Mouse (Mus musculus) heart, embryonic 10.5 days (tissue): ENCODE measurements at regions not wholly inside any gene's neighbourhood (a gene's known extent, or its start where the extent isn't known, plus 50 kb on each side); places are given as distances from the start of the nearest gene placed in this dataset.

Experiments used
- DNase-seq: peaks from one replicate; pipeline ENCODE4 v3.0.0-alpha.2; 2017; ENCODE audit warnings: low spot score
- H3K27ac ChIP-seq: fragments of 300-500 bp; sonication (generic); 2 replicates; pipeline ENCODE4 v1.5.1; 2016; ENCODE audit warnings: mild to moderate bottlenecking
- H3K27me3 ChIP-seq: fragments of 300-500 bp; sonication (generic); 2 replicates; pipeline ENCODE4 v1.6.1; 2016; ENCODE audit warnings: mild to moderate bottlenecking; ENCODE audit not compliant: poor library complexity, insufficient read depth, severe bottlenecking
- H3K36me3 ChIP-seq: fragments of 300-500 bp; sonication (generic); 2 replicates; pipeline ENCODE4 v1.6.1; 2016; ENCODE audit warnings: mild to moderate bottlenecking, moderate library complexity
- H3K4me1 ChIP-seq: fragments of 300-500 bp; sonication (generic); 2 replicates; pipeline ENCODE4 v1.6.1; 2016; ENCODE audit warnings: mild to moderate bottlenecking
- H3K4me3 ChIP-seq: fragments of 300-500 bp; sonication (generic); 2 replicates; pipeline ENCODE4 v1.5.1; 2016; ENCODE audit warnings: mild to moderate bottlenecking, moderate library complexity
- H3K9me3 ChIP-seq: fragments of 300-500 bp; sonication (generic); 2 replicates; pipeline ENCODE4 v1.6.1; 2016; ENCODE audit warnings: mild to moderate bottlenecking, moderate library complexity
- WGBS: fragments of 180-500 bp; shearing (Covaris S2); methylation state at CpG from one replicate; pipeline ENCODE4 v1.1.7; 2016; 5-methylcytosine and 5-hydroxymethylcytosine counted together

- WGBS, result 59% methylated on average over 13 of the region's 13 CpGs
- no peaks in the 10 kb centered on the region for H3K27me3 ChIP-seq
- H3K36me3 ChIP-seq, result no peaks in the 10 kb centered on the region
- no peak overlapping the region for H3K27ac ChIP-seq
- H3K9me3 ChIP-seq, result no peaks in the 10 kb centered on the region
- H3K4me3 ChIP-seq, result no peak overlapping the region
- no peak for DNase-seq
- H3K4me1 ChIP-seq, result peaks cover 15% of the 10 kb centered on the region
These were observed 58.5 kb downstream of the Zfp36l2 start for GRCm38 (mm10) chr17:84129204-84129603.

- no peaks in the 10 kb centered on the region for H3K27me3 ChIP-seq
- WGBS, result 72% methylated on average over 5 of the region's 5 CpGs
- no peak overlapping the region for H3K27ac ChIP-seq
- H3K4me1 ChIP-seq, result peaks cover 8% of the 10 kb centered on the region
- DNase-seq, result no peak
- no peaks in the 10 kb centered on the region for H3K36me3 ChIP-seq
- no peaks in the 10 kb centered on the region for H3K9me3 ChIP-seq
- H3K4me3 ChIP-seq, result no peak overlapping the region
These were observed 59.5 kb downstream of the Zfp36l2 start for GRCm38 (mm10) chr17:84128262-84128661.

DNA sequence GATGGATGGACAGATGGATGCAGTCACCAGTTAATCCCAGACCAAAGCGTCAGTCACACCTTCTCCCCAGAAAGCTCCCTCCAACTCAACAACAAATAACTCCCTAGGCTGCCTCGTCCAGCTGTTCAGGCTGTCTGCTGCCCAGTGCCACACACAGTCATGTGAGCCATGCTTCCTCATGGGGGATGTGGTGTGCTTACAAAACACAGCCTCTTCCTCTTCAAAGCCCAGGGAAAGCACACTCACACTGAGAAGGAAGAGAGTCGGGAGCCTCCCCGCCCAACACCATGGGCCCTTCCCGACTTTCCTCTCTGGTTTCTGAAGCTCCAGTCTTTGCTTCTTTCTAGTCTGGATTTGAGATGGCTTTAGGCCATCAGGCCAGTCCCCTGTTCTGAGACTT is 61.6 kb downstream of the Zfp36l2 start:
- WGBS, result 49% methylated on average over 5 of the region's 5 CpGs
- no peaks in the 10 kb centered on the region for H3K27me3 ChIP-seq
- no peaks in the 10 kb centered on the region for H3K36me3 ChIP-seq
- H3K9me3 ChIP-seq, result no peaks in the 10 kb centered on the region
- no peak overlapping the region for H3K4me3 ChIP-seq
- no peak for DNase-seq
- H3K27ac ChIP-seq, result no peak overlapping the region
- H3K4me1 ChIP-seq, result peaks cover 10% of the 10 kb centered on the region

GRCm38 (mm10) chr17:84123161-84123560 is 64.6 kb downstream of the Zfp36l2 start:
- Histone ChIP-seq H3K27me3 (no peaks in the 10 kb centered on the region), H3K9me3 (no peaks in the 10 kb centered on the region), H3K36me3 (no peaks in the 10 kb centered on the region), H3K27ac (0 out of 2 replicates have a peak overlapping the region, but pooled peaks have one; percentile 12), H3K4me3 (no peak overlapping the region), H3K4me1 (peaks cover 35% of the 10 kb centered on the region)
- no peak for DNase-seq
- WGBS, result 78% methylated on average over 2 of the region's 2 CpGs

DNA sequence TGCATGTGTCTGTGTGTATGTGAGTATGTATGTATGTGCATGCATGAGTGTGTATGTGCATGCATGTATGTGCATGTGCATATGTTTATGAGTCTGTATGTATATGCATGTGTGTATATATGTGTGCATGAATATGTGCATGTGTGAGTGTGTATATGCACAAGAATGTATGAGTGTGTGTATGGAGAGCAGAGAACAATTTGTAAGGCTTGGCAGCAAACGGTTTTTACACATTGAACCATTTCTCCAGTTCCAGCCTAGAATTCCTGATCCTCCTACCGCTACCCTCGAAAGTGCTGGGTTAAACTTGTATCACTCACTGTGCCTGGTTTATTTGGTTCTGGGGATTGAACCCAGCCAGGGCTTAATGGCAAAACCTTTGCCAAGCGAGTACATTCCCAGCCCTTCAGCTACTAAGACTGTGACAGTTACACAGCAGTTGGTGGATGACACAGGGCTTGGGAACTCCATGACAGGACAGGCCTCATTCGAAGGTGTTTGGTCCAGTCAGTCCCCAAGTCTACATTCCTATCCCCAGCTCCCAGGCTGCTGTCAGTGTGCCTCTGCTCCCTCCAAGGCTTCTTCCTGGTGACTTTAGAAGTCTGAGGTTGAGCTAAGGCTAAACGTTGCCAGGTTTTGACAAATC is 65.1 kb downstream of the Zfp36l2 start:
- no peaks in the 10 kb centered on the region for H3K27me3 ChIP-seq
- 0 out of 2 replicates have a peak overlapping the region, but pooled peaks have one; percentile 12 for H3K27ac ChIP-seq
- WGBS, result 76% methylated on average over 6 of the region's 6 CpGs
- no peaks in the 10 kb centered on the region for H3K9me3 ChIP-seq
- DNase-seq, result no peak
- no peaks in the 10 kb centered on the region for H3K36me3 ChIP-seq
- peaks cover 40% of the 10 kb centered on the region for H3K4me1 ChIP-seq
- H3K4me3 ChIP-seq, result no peak overlapping the region

- no peak for DNase-seq
- Histone ChIP-seq H3K9me3 (no peaks in the 10 kb centered on the region), H3K27ac (peak overlapping the region; percentile 13; the same call in 1 of the 2 replicates), H3K4me1 (peaks cover 37% of the 10 kb centered on the region), H3K36me3 (no peaks in the 10 kb centered on the region), H3K27me3 (no peaks in the 10 kb centered on the region), H3K4me3 (no peak overlapping the region)
- 64% methylated on average over 6 of the region's 6 CpGs for WGBS
These were observed 66.5 kb downstream of the Zfp36l2 start for GRCm38 (mm10) chr17:84121291-84121690.

- no peaks in the 10 kb centered on the region for H3K9me3 ChIP-seq
- H3K27me3 ChIP-seq, result 0 out of 2 replicates have a peak, but pooled peaks cover 8% of the 10 kb centered on the region
- H3K4me3 ChIP-seq, result no peak overlapping the region
- 85% methylated on average over 16 of the region's 16 CpGs for WGBS
- no peak for DNase-seq
- peaks cover 33% of the 10 kb centered on the region for H3K4me1 ChIP-seq
- H3K36me3 ChIP-seq, result no peaks in the 10 kb centered on the region
- H3K27ac ChIP-seq, result 0 out of 2 replicates have a peak overlapping the region, but pooled peaks have one; percentile 4
These were observed 68.3 kb downstream of the Zfp36l2 start for GRCm38 (mm10) chr17:84119221-84120017.

GRCm38 (mm10) chr17:84118781-84119180 is 69.0 kb downstream of the Zfp36l2 start:
- H3K4me1 ChIP-seq, result peaks cover 39% of the 10 kb centered on the region
- 0 out of 2 replicates have a peak, but pooled peaks cover 8% of the 10 kb centered on the region for H3K27me3 ChIP-seq

DNA sequence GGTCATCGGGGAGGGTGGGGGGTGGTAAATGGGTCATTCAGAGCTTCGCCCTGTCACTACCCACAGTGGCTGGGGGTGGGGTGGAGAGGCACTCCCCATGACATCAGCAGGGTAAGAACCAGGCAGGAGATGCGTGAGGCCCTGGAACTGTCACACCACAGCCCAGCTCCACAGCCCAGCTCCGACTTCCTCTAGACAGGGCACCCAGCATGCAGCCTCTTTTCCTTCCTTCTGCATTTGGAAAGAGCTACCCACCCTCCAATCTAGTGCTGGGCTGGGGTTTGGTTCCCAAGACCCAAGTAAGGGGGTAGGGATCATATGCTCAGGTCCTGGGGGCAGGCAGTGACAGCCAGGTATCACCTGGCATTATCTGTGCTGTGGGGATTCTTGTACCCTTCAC is 69.5 kb downstream of the Zfp36l2 start:
- 0 out of 2 replicates have a peak overlapping the region, but pooled peaks have one; percentile 13 for H3K27ac ChIP-seq
- no peak for DNase-seq
- peaks cover 41% of the 10 kb centered on the region for H3K4me1 ChIP-seq
- H3K36me3 ChIP-seq, result no peaks in the 10 kb centered on the region
- H3K9me3 ChIP-seq, result no peaks in the 10 kb centered on the region
- WGBS, result 70% methylated on average over 4 of the region's 4 CpGs
- H3K27me3 ChIP-seq, result 0 out of 2 replicates have a peak, but pooled peaks cover 8% of the 10 kb centered on the region
- no peak overlapping the region for H3K4me3 ChIP-seq

More at GRCm38 (mm10) chr17:84118781-84119180, 69.0 kb downstream of the Zfp36l2 start:
- H3K36me3 ChIP-seq, result no peaks in the 10 kb centered on the region
- H3K4me3 ChIP-seq, result no peak overlapping the region
- no peak for DNase-seq
- 38% methylated on average over 1 of the region's 1 CpGs for WGBS
- H3K9me3 ChIP-seq, result no peaks in the 10 kb centered on the region
- 0 out of 2 replicates have a peak overlapping the region, but pooled peaks have one; percentile 13 for H3K27ac ChIP-seq

- no peak for DNase-seq
- no peak overlapping the region for H3K27ac ChIP-seq
- WGBS, result 60% methylated on average over 1 of the region's 1 CpGs
- H3K9me3 ChIP-seq, result no peaks in the 10 kb centered on the region
- H3K4me1 ChIP-seq, result peaks cover 41% of the 10 kb centered on the region
- no peak overlapping the region for H3K4me3 ChIP-seq
- no peaks in the 10 kb centered on the region for H3K36me3 ChIP-seq
- 0 out of 2 replicates have a peak, but pooled peaks cover 8% of the 10 kb centered on the region for H3K27me3 ChIP-seq
These were observed 70.0 kb downstream of the Zfp36l2 start for GRCm38 (mm10) chr17:84117756-84118155.

GRCm38 (mm10) chr17:84116340-84117279 is 71.1 kb downstream of the Zfp36l2 start:
- peaks cover 50% of the 10 kb centered on the region for H3K4me1 ChIP-seq
- H3K36me3 ChIP-seq, result no peaks in the 10 kb centered on the region
- DNase-seq, result no peak
- H3K9me3 ChIP-seq, result no peaks in the 10 kb centered on the region
- 77% methylated on average over 17 of the region's 17 CpGs for WGBS
- H3K4me3 ChIP-seq, result no peak overlapping the region
- H3K27me3 ChIP-seq, result 0 out of 2 replicates have a peak, but pooled peaks cover 8% of the 10 kb centered on the region
- H3K27ac ChIP-seq, result 0 out of 2 replicates have a peak overlapping the region, but pooled peaks have one; percentile 0

- Histone ChIP-seq H3K27ac (no peak overlapping the region), H3K4me3 (no peak overlapping the region), H3K9me3 (no peaks in the 10 kb centered on the region), H3K27me3 (0 out of 2 replicates have a peak, but pooled peaks cover 8% of the 10 kb centered on the region), H3K36me3 (no peaks in the 10 kb centered on the region), H3K4me1 (peaks cover 47% of the 10 kb centered on the region)
- no peak for DNase-seq
- 77% methylated on average over 3 of the region's 3 CpGs for WGBS
These were observed 71.8 kb downstream of the Zfp36l2 start for GRCm38 (mm10) chr17:84115957-84116339.
